Mouse (Mus musculus): ENCODE results near the gene Zfp687. TPM values are rescaled to one million over a fixed set of nuclear protein-coding genes. Genes with fewer than 3 reads are reported as not detected.
A peak's percentile ranks its signal among the peaks of the same experiment; 100 is the strongest.
"Not testable (repeated sequence)": the region's sequence is repeated elsewhere in the genome, so short reads cannot be mapped to it uniquely, and the experiment has no call there.

The Zfp687 gene
- total RNA-seq, 2 experiments from 2014 or later: 21.8 to 22.2 TPM

- intact Hi-C loops (cut with DNase I): no loop called here
- DNase-seq (ENCODE audit: low spot score in 2 of 2): peak; percentile 32 to 87
These were observed 9.3 kb upstream of the Zfp687 start for GRCm38 (mm10) chr3:95024551-95024950.

- DNase-seq (ENCODE audit: low spot score in 2 of 2); intact Hi-C loops (cut with DNase I): not testable (repeated sequence)
These were observed 5.7 kb upstream of the Zfp687 start for GRCm38 (mm10) chr3:95020956-95021355.

GRCm38 (mm10) chr3:95018741-95019140, 3.5 kb upstream of the Zfp687 start:
- DNase-seq (ENCODE audit: low spot score in 2 of 2): no peak
- intact Hi-C loops (cut with DNase I): no loop called here

GRCm38 (mm10) chr3:95016532-95017056, 1.3 kb upstream of the Zfp687 start:
- intact Hi-C loops (cut with DNase I): no loop called here
- DNase-seq (ENCODE audit: low spot score in 2 of 2): no peak

- intact Hi-C loops (cut with DNase I): no loop called here
These were observed 763 bp upstream of the Zfp687 start for GRCm38 (mm10) chr3:95015891-95016531.

GRCm38 (mm10) chr3:95014428-95015151, 658 bp downstream of the Zfp687 start:
- intact Hi-C loops (cut with DNase I): no loop called here

More at GRCm38 (mm10) chr3:95015891-95016531, 763 bp upstream of the Zfp687 start:
- peak; percentile 91 to 96 for DNase-seq (ENCODE audit: low spot score in 2 of 2)

GRCm38 (mm10) chr3:95013699-95014427, 1.4 kb downstream of the Zfp687 start:
- intact Hi-C loops (cut with DNase I): no loop called here
- no peak for DNase-seq (ENCODE audit: low spot score in 2 of 2)

More at GRCm38 (mm10) chr3:95014428-95015151, 658 bp downstream of the Zfp687 start:
- DNase-seq (ENCODE audit: low spot score in 2 of 2): peak in 1 of 2 experiments; percentile 30

- intact Hi-C loops (cut with DNase I): no loop called here
These were observed 2.3 kb downstream of the Zfp687 start for GRCm38 (mm10) chr3:95012982-95013381.

GRCm38 (mm10) chr3:95010396-95010795, 4.9 kb downstream of the Zfp687 start:
- DNase-seq (ENCODE audit: low spot score in 2 of 2): no peak
- intact Hi-C loops (cut with DNase I): no loop called here

More at GRCm38 (mm10) chr3:95012982-95013381, 2.3 kb downstream of the Zfp687 start:
- no peak for DNase-seq (ENCODE audit: low spot score in 2 of 2)

- DNase-seq (ENCODE audit: low spot score in 2 of 2): no peak
- intact Hi-C loops (cut with DNase I): no loop called here
These were observed 7.5 kb downstream of the Zfp687 start for GRCm38 (mm10) chr3:95007706-95008105.

- intact Hi-C loops (cut with DNase I): no loop called here
- no peak for DNase-seq (ENCODE audit: low spot score in 2 of 2)
These were observed 9.6 kb downstream of the Zfp687 start for GRCm38 (mm10) chr3:95005651-95006050.

GRCm38 (mm10) chr3:95003273-95003672, 12.0 kb downstream of the Zfp687 start:
- DNase-seq (ENCODE audit: low spot score in 2 of 2): no peak
- intact Hi-C loops (cut with DNase I): no loop called here

GRCm38 (mm10) chr3:95002569-95002968, 12.7 kb downstream of the Zfp687 start:
- DNase-seq (ENCODE audit: low spot score in 2 of 2): peak in 1 of 2 experiments; percentile 43
- intact Hi-C loops (cut with DNase I): no loop called here

GRCm38 (mm10) chr3:94996946-94997345, 18.3 kb downstream of the Zfp687 start:
- intact Hi-C loops (cut with DNase I): loop anchor here (1.0 to 5.0 kb wide), 2 partner anchors 49 to 115 kb away; no protein-coding TSS in a partner anchor
- DNase-seq (ENCODE audit: low spot score in 2 of 2): peak; percentile 81 to 89

- DNase-seq (ENCODE audit: low spot score in 2 of 2): no peak
- intact Hi-C loops (cut with DNase I): no loop called here
These were observed 26.0 kb downstream of the Zfp687 start for GRCm38 (mm10) chr3:94989159-94989761.

GRCm38 (mm10) chr3:94987578-94987977, 27.7 kb downstream of the Zfp687 start:
- intact Hi-C loops (cut with DNase I): no loop called here
- no peak for DNase-seq (ENCODE audit: low spot score in 2 of 2)

GRCm38 (mm10) chr3:94985513-94985912, 29.7 kb downstream of the Zfp687 start:
- DNase-seq (ENCODE audit: low spot score in 2 of 2): no peak
- intact Hi-C loops (cut with DNase I): no loop called here

GRCm38 (mm10) chr3:94984312-94984711, 30.9 kb downstream of the Zfp687 start:
- intact Hi-C loops (cut with DNase I): no loop called here
- DNase-seq (ENCODE audit: low spot score in 2 of 2): no peak
